Mouse (Mus musculus): Measurements from ENCODE around the gene Ccnjl. TPM values are rescaled to one million over a fixed set of nuclear protein-coding genes. Genes with fewer than 3 reads are reported as not detected.

Ccnjl gene
- polyA plus RNA-seq, 1 experiment from 2014 or later = 34.2 TPM

DNA sequence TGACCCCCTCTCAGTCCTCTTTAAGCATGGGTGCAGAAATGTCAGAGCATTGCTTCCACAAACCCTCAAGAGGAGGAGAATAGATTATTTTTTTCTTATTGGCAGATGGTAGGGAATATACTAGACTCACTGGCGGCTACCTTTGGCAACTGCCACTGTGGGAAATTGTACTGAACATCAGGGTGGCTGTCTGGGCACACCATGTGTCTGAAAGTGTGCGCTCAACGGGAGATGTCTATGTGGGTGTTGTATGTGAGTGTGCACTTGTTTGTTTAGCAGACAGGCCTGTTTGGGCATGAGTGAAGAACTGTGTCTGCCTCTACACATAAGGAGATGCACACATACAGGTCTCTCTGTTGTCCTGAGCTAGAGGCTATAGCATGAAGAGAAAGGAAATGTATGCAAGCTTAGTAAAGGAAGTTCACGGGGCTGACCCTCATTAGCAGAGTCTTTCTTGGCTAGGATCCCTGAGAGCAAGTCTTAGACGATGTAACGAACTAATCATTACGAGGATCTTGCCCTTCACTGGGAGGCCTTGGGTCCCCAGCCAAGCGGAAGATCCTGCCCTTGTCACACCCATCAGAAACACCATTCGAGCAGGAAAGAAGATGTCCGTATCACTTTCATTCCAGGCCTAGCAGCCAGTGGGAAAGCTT is 81.5 kb downstream of the Ccnjl start:
- Histone ChIP-seq H3K4me1 (ENCODE audit: control insufficient read depth, insufficient read depth, low read length) (no peaks in the 10 kb centered on the region), H3K27ac (replicated peaks; ENCODE audit: low read depth, low read length) (no peak overlapping the region), H3K9ac (ENCODE audit: low read length) (no peak overlapping the region), H3K4me3 (ENCODE audit: low read depth, low read length) (no peak overlapping the region), H3K27me3 (ENCODE audit: control insufficient read depth, insufficient read depth, low read length) (no peaks in the 10 kb centered on the region), H3K36me3 (ENCODE audit: control insufficient read depth, insufficient read depth, low read length) (no peaks in the 10 kb centered on the region), H3K9me3 (ENCODE audit: control insufficient read depth, low read length) (no peaks in the 10 kb centered on the region), H3K4me2 (ENCODE audit: low read depth, severe bottlenecking) (no peak overlapping the region)
- ATAC-seq (ENCODE audit: insufficient number of reproducible peaks, low FRiP score, low TSS enrichment, low read depth) (no peak), DNase-seq (ENCODE audit: low spot score) (no peak)
- 68% methylated on average over 10 of the region's 10 CpGs for WGBS

DNA sequence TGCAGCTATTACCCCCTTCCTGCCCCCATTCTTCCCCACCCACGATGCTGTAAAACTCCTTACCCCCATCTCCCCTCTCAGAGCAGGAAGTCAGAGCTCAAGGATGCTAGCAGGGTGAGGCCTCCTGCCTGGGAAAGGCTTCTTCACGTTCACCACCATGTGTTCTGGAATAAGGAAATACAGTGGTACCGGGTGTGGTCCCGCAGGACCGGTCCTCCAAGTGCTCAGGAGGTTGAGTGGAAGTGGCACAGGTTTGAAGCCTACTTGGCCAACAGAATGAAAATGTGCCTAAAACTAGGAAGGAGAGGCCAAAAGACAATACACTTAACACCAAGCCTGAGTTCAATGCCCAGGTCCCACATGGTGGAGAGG is 82.1 kb downstream of the Ccnjl start:
- no peak overlapping the region for H3K4me2 ChIP-seq (ENCODE audit: low read depth, severe bottlenecking)
- H3K4me1 ChIP-seq (ENCODE audit: control insufficient read depth, insufficient read depth, low read length) = no peaks in the 10 kb centered on the region
- H3K9ac ChIP-seq (ENCODE audit: low read length) = no peak overlapping the region
- 72% methylated on average over 5 of the region's 5 CpGs for WGBS
- H3K27me3 ChIP-seq (ENCODE audit: control insufficient read depth, insufficient read depth, low read length) = no peaks in the 10 kb centered on the region
- H3K4me3 ChIP-seq (ENCODE audit: low read depth, low read length) = no peak overlapping the region
- no peaks in the 10 kb centered on the region for H3K36me3 ChIP-seq (ENCODE audit: control insufficient read depth, insufficient read depth, low read length)
- DNase-seq (ENCODE audit: low spot score) (no peak), ATAC-seq (ENCODE audit: insufficient number of reproducible peaks, low FRiP score, low TSS enrichment, low read depth) (no peak)
- no peak overlapping the region for H3K27ac ChIP-seq (replicated peaks; ENCODE audit: low read depth, low read length)
- no peaks in the 10 kb centered on the region for H3K9me3 ChIP-seq (ENCODE audit: control insufficient read depth, low read length)

DNA sequence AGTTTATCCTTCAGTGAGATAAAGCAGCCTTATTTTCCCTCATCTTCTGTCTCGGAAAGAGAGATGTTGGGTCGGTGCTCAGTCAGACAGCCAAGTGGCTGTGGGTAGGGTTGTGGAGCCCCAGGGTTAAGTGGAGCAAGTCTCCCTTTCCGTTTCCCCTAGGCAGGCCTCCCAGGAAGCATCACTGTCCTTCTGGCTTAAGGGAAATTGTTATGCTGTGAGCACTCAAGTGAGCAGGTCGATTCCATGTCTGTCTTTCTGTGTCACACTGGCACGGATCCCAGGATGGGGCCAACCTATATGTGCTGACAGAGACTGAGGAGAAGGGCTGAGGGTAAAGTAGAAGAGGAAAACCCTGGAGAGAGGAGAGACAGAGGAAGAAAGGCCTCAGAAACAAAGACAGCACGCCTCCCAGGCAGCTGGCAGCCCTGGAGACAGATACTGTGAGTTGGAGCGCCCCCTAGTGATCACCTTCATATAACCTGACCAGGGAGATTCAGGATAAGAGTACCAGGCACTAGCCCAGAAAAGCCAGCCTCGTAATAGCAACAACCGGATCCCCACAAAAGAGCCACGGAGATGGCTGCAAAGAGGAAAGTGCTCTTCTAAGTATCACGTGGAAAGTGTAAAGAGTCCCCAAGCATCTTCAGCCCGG is 84.4 kb downstream of the Ccnjl start:
- H3K27ac ChIP-seq (replicated peaks; ENCODE audit: low read depth, low read length) = no peak overlapping the region
- H3K4me1 ChIP-seq (ENCODE audit: control insufficient read depth, insufficient read depth, low read length) = no peaks in the 10 kb centered on the region
- 32% methylated on average over 12 of the region's 12 CpGs for WGBS
- no peaks in the 10 kb centered on the region for H3K36me3 ChIP-seq (ENCODE audit: control insufficient read depth, insufficient read depth, low read length)
- no peaks in the 10 kb centered on the region for H3K9me3 ChIP-seq (ENCODE audit: control insufficient read depth, low read length)
- no peaks in the 10 kb centered on the region for H3K27me3 ChIP-seq (ENCODE audit: control insufficient read depth, insufficient read depth, low read length)
- no peak overlapping the region for H3K4me3 ChIP-seq (ENCODE audit: low read depth, low read length)
- DNase-seq (ENCODE audit: low spot score) (peak; percentile 95), ATAC-seq (ENCODE audit: insufficient number of reproducible peaks, low FRiP score, low TSS enrichment, low read depth) (peak; percentile 82; the same call in 1 of the 2 replicates)
- no peak overlapping the region for H3K4me2 ChIP-seq (ENCODE audit: low read depth, severe bottlenecking)
- peak overlapping the region; percentile 31 for H3K9ac ChIP-seq (ENCODE audit: low read length)

DNA sequence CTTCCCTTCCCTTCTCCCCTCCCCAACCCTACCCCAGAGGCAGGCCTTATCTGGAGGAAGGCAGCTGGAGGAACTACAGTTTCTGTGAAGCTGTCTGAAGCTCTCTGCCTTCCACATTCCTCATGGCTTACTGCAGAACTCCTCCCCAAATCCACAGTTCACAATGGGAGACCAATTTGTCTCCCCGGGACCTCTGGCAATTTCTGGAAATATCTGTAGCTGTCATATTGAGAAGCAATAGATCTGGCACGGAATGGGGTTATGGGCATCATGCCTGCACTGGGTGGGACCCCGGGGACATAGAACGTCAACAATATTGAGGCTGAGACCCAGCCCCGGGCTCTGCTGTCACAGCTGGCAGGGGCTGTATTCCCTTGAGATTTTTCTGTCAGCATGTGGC is 89.3 kb downstream of the Ccnjl start:
- Histone ChIP-seq H3K27ac (replicated peaks; ENCODE audit: low read depth, low read length) (no peak overlapping the region), H3K9me3 (ENCODE audit: control insufficient read depth, low read length) (no peaks in the 10 kb centered on the region)
- WGBS = 82% methylated on average over 5 of the region's 5 CpGs

DNA sequence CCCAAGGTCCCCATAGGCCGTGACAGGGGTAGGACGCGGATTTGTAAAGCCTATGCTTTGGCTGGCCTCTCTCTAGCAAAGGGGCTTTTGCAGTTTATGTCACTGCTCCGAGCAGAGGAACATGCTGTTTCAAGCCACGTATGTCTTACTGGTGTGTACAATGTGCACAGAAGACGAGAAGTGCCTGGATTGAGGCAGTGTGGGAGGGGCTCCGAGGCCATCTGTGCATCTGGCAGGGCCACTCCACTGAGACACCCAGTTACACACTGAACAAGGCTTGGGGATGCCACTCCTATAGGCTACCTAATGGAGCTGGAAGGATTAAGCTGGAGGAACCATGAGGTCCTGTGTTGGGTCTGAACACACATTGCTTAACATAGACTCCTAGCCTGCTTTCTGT is 89.8 kb downstream of the Ccnjl start:
- H3K4me2 ChIP-seq (ENCODE audit: low read depth, severe bottlenecking) = no peak overlapping the region
- ATAC-seq (ENCODE audit: insufficient number of reproducible peaks, low FRiP score, low TSS enrichment, low read depth) = no peak
- 75% methylated on average over 7 of the region's 7 CpGs for WGBS
- no peak overlapping the region for H3K4me3 ChIP-seq (ENCODE audit: low read depth, low read length)
- DNase-seq (ENCODE audit: low spot score) = no peak
- H3K27ac ChIP-seq (replicated peaks; ENCODE audit: low read depth, low read length) = no peak overlapping the region
- no peaks in the 10 kb centered on the region for H3K4me1 ChIP-seq (ENCODE audit: control insufficient read depth, insufficient read depth, low read length)
- no peak overlapping the region for H3K9ac ChIP-seq (ENCODE audit: low read length)
- H3K36me3 ChIP-seq (ENCODE audit: control insufficient read depth, insufficient read depth, low read length) = no peaks in the 10 kb centered on the region
- H3K9me3 ChIP-seq (ENCODE audit: control insufficient read depth, low read length) = no peaks in the 10 kb centered on the region
- H3K27me3 ChIP-seq (ENCODE audit: control insufficient read depth, insufficient read depth, low read length) = no peaks in the 10 kb centered on the region

More for the DNA sequence above, 89.3 kb downstream of the Ccnjl start:
- no peak for ATAC-seq (ENCODE audit: insufficient number of reproducible peaks, low FRiP score, low TSS enrichment, low read depth)
- no peaks in the 10 kb centered on the region for H3K27me3 ChIP-seq (ENCODE audit: control insufficient read depth, insufficient read depth, low read length)
- DNase-seq (ENCODE audit: low spot score) = no peak
- H3K4me3 ChIP-seq (ENCODE audit: low read depth, low read length) = no peak overlapping the region
- no peak overlapping the region for H3K4me2 ChIP-seq (ENCODE audit: low read depth, severe bottlenecking)
- no peaks in the 10 kb centered on the region for H3K4me1 ChIP-seq (ENCODE audit: control insufficient read depth, insufficient read depth, low read length)
- H3K36me3 ChIP-seq (ENCODE audit: control insufficient read depth, insufficient read depth, low read length) = no peaks in the 10 kb centered on the region
- H3K9ac ChIP-seq (ENCODE audit: low read length) = no peak overlapping the region

DNA sequence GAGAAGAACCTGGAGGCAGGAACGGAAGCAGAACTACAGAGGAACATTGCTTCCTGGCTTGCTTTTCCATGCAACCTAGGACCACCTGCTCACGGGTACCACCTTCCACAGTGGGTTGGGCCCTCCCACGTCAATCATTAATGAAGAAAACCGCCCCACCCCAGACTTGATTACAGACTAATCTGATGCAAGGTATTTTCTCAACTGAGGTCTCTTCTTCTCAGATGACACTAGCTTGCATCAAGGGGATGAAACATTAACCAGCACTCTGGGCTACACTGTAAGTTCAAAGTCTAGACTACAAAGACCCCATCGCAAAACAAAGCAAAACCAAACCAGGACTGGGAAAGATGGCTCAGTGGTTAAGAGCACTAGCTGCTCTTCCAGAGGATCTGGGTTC is 93.2 kb downstream of the Ccnjl start:
- peaks cover 9% of the 10 kb centered on the region for H3K4me1 ChIP-seq (ENCODE audit: control insufficient read depth, insufficient read depth, low read length)
- ATAC-seq (ENCODE audit: insufficient number of reproducible peaks, low FRiP score, low TSS enrichment, low read depth) = no peak
- no peak overlapping the region for H3K4me3 ChIP-seq (ENCODE audit: low read depth, low read length)
- no peak for DNase-seq (ENCODE audit: low spot score)
- 88% methylated on average over 5 of the region's 5 CpGs for WGBS
- H3K36me3 ChIP-seq (ENCODE audit: control insufficient read depth, insufficient read depth, low read length) = no peaks in the 10 kb centered on the region
- no peak overlapping the region for H3K27ac ChIP-seq (replicated peaks; ENCODE audit: low read depth, low read length)
- no peak overlapping the region for H3K9ac ChIP-seq (ENCODE audit: low read length)
- no peaks in the 10 kb centered on the region for H3K9me3 ChIP-seq (ENCODE audit: control insufficient read depth, low read length)
- no peak overlapping the region for H3K4me2 ChIP-seq (ENCODE audit: low read depth, severe bottlenecking)
- H3K27me3 ChIP-seq (ENCODE audit: control insufficient read depth, insufficient read depth, low read length) = no peaks in the 10 kb centered on the region

DNA sequence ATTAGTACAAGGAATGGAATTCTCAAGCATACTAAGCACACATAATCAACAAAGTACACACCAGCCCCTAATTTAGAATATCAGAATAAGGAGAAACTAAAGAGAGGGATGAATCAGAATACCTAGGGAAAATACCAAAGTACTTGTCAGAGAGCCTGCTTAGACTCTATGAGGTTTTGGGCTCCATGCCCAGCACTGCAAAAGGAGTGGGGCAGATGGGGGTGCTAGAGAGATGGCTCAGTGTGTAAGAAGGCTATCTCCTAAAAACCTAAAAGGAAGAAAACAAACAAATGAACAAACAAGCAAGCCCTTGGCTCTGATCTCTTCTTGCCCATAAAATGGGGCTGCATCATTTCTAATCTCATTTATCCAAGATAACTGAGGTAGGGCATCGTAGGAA is 95.8 kb downstream of the Ccnjl start:
- Histone ChIP-seq H3K4me1 (ENCODE audit: control insufficient read depth, insufficient read depth, low read length) (peaks cover 11% of the 10 kb centered on the region), H3K27me3 (ENCODE audit: control insufficient read depth, insufficient read depth, low read length) (no peaks in the 10 kb centered on the region), H3K9ac (ENCODE audit: low read length) (no peak overlapping the region), H3K9me3 (ENCODE audit: control insufficient read depth, low read length) (no peaks in the 10 kb centered on the region), H3K27ac (replicated peaks; ENCODE audit: low read depth, low read length) (no peak overlapping the region), H3K36me3 (ENCODE audit: control insufficient read depth, insufficient read depth, low read length) (no peaks in the 10 kb centered on the region), H3K4me3 (ENCODE audit: low read depth, low read length) (no peak overlapping the region), H3K4me2 (ENCODE audit: low read depth, severe bottlenecking) (no peak overlapping the region)
- DNase-seq (ENCODE audit: low spot score) = no peak
- WGBS = 86% methylated on average over 1 of the region's 1 CpGs
- no peak for ATAC-seq (ENCODE audit: insufficient number of reproducible peaks, low FRiP score, low TSS enrichment, low read depth)

DNA sequence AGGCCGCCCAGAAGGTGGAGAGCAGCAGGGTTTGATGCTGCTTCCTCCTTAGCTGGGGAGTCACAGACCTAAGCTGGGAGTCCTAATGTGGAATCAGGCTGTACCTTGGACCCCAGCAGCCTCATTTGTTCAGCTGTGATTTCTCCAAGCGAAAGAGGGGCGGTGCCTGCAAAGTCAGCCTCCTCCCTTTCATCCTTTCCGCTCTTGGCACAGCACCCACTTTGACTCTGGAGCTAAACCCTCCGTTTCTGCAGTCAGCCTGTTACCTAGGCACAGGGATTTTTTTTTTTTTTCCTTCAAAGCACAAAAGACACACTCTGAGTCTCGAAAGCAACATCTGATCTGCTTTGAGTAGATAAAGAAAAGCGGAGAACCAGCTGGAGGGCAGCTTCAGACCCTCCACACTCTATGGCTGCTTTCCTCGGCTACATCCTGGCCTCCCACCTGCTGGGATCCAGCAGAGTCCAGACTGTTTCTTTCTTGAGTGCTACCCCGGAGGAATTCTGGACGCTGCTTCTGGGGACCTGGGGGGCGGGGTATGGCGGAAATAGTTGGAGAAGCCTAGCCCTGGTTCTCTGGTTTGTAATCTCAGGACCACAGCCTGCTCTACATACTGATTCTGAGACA is 97.8 kb downstream of the Ccnjl start:
- no peaks in the 10 kb centered on the region for H3K27me3 ChIP-seq (ENCODE audit: control insufficient read depth, insufficient read depth, low read length)
- no peaks in the 10 kb centered on the region for H3K9me3 ChIP-seq (ENCODE audit: control insufficient read depth, low read length)
- no peak for ATAC-seq (ENCODE audit: insufficient number of reproducible peaks, low FRiP score, low TSS enrichment, low read depth)
- H3K36me3 ChIP-seq (ENCODE audit: control insufficient read depth, insufficient read depth, low read length) = no peaks in the 10 kb centered on the region
- no peak overlapping the region for H3K4me3 ChIP-seq (ENCODE audit: low read depth, low read length)
- WGBS = 11% methylated on average over 12 of the region's 12 CpGs
- peak overlapping the region; percentile 36 for H3K4me2 ChIP-seq (ENCODE audit: low read depth, severe bottlenecking)
- H3K27ac ChIP-seq (replicated peaks; ENCODE audit: low read depth, low read length) = no peak overlapping the region
- peak overlapping the region; percentile 18; the same call in 1 of the 2 replicates for H3K9ac ChIP-seq (ENCODE audit: low read length)
- peaks cover 11% of the 10 kb centered on the region for H3K4me1 ChIP-seq (ENCODE audit: control insufficient read depth, insufficient read depth, low read length)
- DNase-seq (ENCODE audit: low spot score) = peak; percentile 54

All from limb, embryonic 11.5 days (tissue).